Mouse (Mus musculus): Measurements from ENCODE around the gene Aup1. TPM values are rescaled to one million over a fixed set of nuclear protein-coding genes. Genes with fewer than 3 reads are reported as not detected.

Aup1 gene
- polyA plus RNA-seq, 1 experiment from 2014 or later, result 135 TPM

- Histone ChIP-seq H3K4me3 (ENCODE audit: low read depth, low read length) (no peak overlapping the region), H3K27me3 (ENCODE audit: control insufficient read depth, insufficient read depth, low read length) (no peaks in the 10 kb centered on the region), H3K9me3 (ENCODE audit: control insufficient read depth, low read length) (no peaks in the 10 kb centered on the region), H3K4me1 (replicated peaks; ENCODE audit: control insufficient read depth, insufficient read depth) (no peaks in the 10 kb centered on the region), H3K27ac (replicated peaks) (no peak overlapping the region), H3K9ac (ENCODE audit: low read length) (no peak overlapping the region), H3K4me2 (replicated peaks; ENCODE audit: low read depth) (no peak overlapping the region), H3K36me3 (ENCODE audit: control insufficient read depth, insufficient read depth, low read length) (no peaks in the 10 kb centered on the region)
- ATAC-seq (ENCODE audit: low FRiP score, low TSS enrichment) (no peak), DNase-seq (ENCODE audit: low spot score) (no peak)
- 60% methylated on average over 3 of the region's 3 CpGs for WGBS
- no peak for TF ChIP-seq EP300 (optimal IDR thresholded peaks at IDR 0.05)
Observed at GRCm38 (mm10) chr6:83019044-83019443, 35.3 kb upstream of the Aup1 start.

GRCm38 (mm10) chr6:83020121-83020520, 34.2 kb upstream of the Aup1 start:
- WGBS, result 83% methylated on average over 6 of the region's 6 CpGs
- no peaks in the 10 kb centered on the region for H3K36me3 ChIP-seq (ENCODE audit: control insufficient read depth, insufficient read depth, low read length)
- H3K27me3 ChIP-seq (ENCODE audit: control insufficient read depth, insufficient read depth, low read length), result no peaks in the 10 kb centered on the region
- DNase-seq (ENCODE audit: low spot score), result no peak
- no peak overlapping the region for H3K4me3 ChIP-seq (ENCODE audit: low read depth, low read length)
- no peak for ATAC-seq (ENCODE audit: low FRiP score, low TSS enrichment)
- H3K27ac ChIP-seq (replicated peaks), result no peak overlapping the region
- H3K9ac ChIP-seq (ENCODE audit: low read length), result no peak overlapping the region
- no peaks in the 10 kb centered on the region for H3K4me1 ChIP-seq (replicated peaks; ENCODE audit: control insufficient read depth, insufficient read depth)
- H3K9me3 ChIP-seq (ENCODE audit: control insufficient read depth, low read length), result no peaks in the 10 kb centered on the region
- H3K4me2 ChIP-seq (replicated peaks; ENCODE audit: low read depth), result no peak overlapping the region
- no peak for TF ChIP-seq CTCF (IDR thresholded peaks at IDR 0.05; ENCODE audit: low read depth)

GRCm38 (mm10) chr6:83020836-83021593, 33.3 kb upstream of the Aup1 start:
- H3K4me1 ChIP-seq (replicated peaks; ENCODE audit: control insufficient read depth, insufficient read depth), result no peaks in the 10 kb centered on the region
- ATAC-seq (ENCODE audit: low FRiP score, low TSS enrichment) (no peak), DNase-seq (ENCODE audit: low spot score) (no peak)
- H3K36me3 ChIP-seq (ENCODE audit: control insufficient read depth, insufficient read depth, low read length), result no peaks in the 10 kb centered on the region
- 79% methylated on average over 4 of the region's 4 CpGs for WGBS
- H3K27me3 ChIP-seq (ENCODE audit: control insufficient read depth, insufficient read depth, low read length), result no peaks in the 10 kb centered on the region
- no peak overlapping the region for H3K4me2 ChIP-seq (replicated peaks; ENCODE audit: low read depth)
- H3K9me3 ChIP-seq (ENCODE audit: control insufficient read depth, low read length), result no peaks in the 10 kb centered on the region
- no peak overlapping the region for H3K9ac ChIP-seq (ENCODE audit: low read length)
- TF ChIP-seq EP300 (optimal IDR thresholded peaks at IDR 0.05) (no peak), CTCF (IDR thresholded peaks at IDR 0.05; ENCODE audit: low read depth) (no peak)
- no peak overlapping the region for H3K4me3 ChIP-seq (ENCODE audit: low read depth, low read length)
- no peak overlapping the region for H3K27ac ChIP-seq (replicated peaks)

GRCm38 (mm10) chr6:83023008-83023407, 31.3 kb upstream of the Aup1 start:
- DNase-seq (ENCODE audit: low spot score) (no peak), ATAC-seq (ENCODE audit: low FRiP score, low TSS enrichment) (no peak)

GRCm38 (mm10) chr6:83023786-83024185, 30.5 kb upstream of the Aup1 start:
- Histone ChIP-seq H3K4me1 (replicated peaks; ENCODE audit: control insufficient read depth, insufficient read depth) (no peaks in the 10 kb centered on the region), H3K36me3 (ENCODE audit: control insufficient read depth, insufficient read depth, low read length) (no peaks in the 10 kb centered on the region), H3K27ac (replicated peaks) (no peak overlapping the region), H3K4me3 (ENCODE audit: low read depth, low read length) (no peak overlapping the region), H3K4me2 (replicated peaks; ENCODE audit: low read depth) (no peak overlapping the region), H3K9ac (ENCODE audit: low read length) (no peak overlapping the region), H3K27me3 (ENCODE audit: control insufficient read depth, insufficient read depth, low read length) (no peaks in the 10 kb centered on the region), H3K9me3 (ENCODE audit: control insufficient read depth, low read length) (no peaks in the 10 kb centered on the region)
- ATAC-seq (ENCODE audit: low FRiP score, low TSS enrichment), result no peak
- no peak for TF ChIP-seq EP300 (optimal IDR thresholded peaks at IDR 0.05)
- TF ChIP-seq CTCF (IDR thresholded peaks at IDR 0.05; ENCODE audit: low read depth), result no peak
- no peak for DNase-seq (ENCODE audit: low spot score)
- WGBS, result 73% methylated on average over 2 of the region's 2 CpGs

More at GRCm38 (mm10) chr6:83023008-83023407, 31.3 kb upstream of the Aup1 start:
- 84% methylated on average over 9 of the region's 9 CpGs for WGBS
- Histone ChIP-seq H3K36me3 (ENCODE audit: control insufficient read depth, insufficient read depth, low read length) (no peaks in the 10 kb centered on the region), H3K4me2 (replicated peaks; ENCODE audit: low read depth) (no peak overlapping the region), H3K4me1 (replicated peaks; ENCODE audit: control insufficient read depth, insufficient read depth) (no peaks in the 10 kb centered on the region), H3K27ac (replicated peaks) (no peak overlapping the region), H3K9me3 (ENCODE audit: control insufficient read depth, low read length) (no peaks in the 10 kb centered on the region), H3K9ac (ENCODE audit: low read length) (no peak overlapping the region), H3K27me3 (ENCODE audit: control insufficient read depth, insufficient read depth, low read length) (no peaks in the 10 kb centered on the region), H3K4me3 (ENCODE audit: low read depth, low read length) (no peak overlapping the region)
- no peak for TF ChIP-seq CTCF (IDR thresholded peaks at IDR 0.05; ENCODE audit: low read depth)
- TF ChIP-seq EP300 (optimal IDR thresholded peaks at IDR 0.05), result no peak

- no peak for TF ChIP-seq CTCF (IDR thresholded peaks at IDR 0.05; ENCODE audit: low read depth)
- TF ChIP-seq EP300 (optimal IDR thresholded peaks at IDR 0.05), result no peak
- no peak for ATAC-seq (ENCODE audit: low FRiP score, low TSS enrichment)
- Histone ChIP-seq H3K9me3 (ENCODE audit: control insufficient read depth, low read length) (no peaks in the 10 kb centered on the region), H3K27me3 (ENCODE audit: control insufficient read depth, insufficient read depth, low read length) (no peaks in the 10 kb centered on the region), H3K4me1 (replicated peaks; ENCODE audit: control insufficient read depth, insufficient read depth) (no peaks in the 10 kb centered on the region), H3K27ac (replicated peaks) (no peak overlapping the region), H3K4me3 (ENCODE audit: low read depth, low read length) (no peak overlapping the region), H3K36me3 (ENCODE audit: control insufficient read depth, insufficient read depth, low read length) (no peaks in the 10 kb centered on the region), H3K9ac (ENCODE audit: low read length) (no peak overlapping the region), H3K4me2 (replicated peaks; ENCODE audit: low read depth) (no peak overlapping the region)
- DNase-seq (ENCODE audit: low spot score), result no peak
- WGBS, result 54% methylated on average over 4 of the region's 4 CpGs
Observed at GRCm38 (mm10) chr6:83024421-83024820, 29.9 kb upstream of the Aup1 start.

Data from stomach, postnatal 0 days (tissue).